Mouse (Mus musculus) heart, embryonic 11.5 days (tissue): ENCODE measurements around the gene Il4. TPM values are rescaled to one million over a fixed set of nuclear protein-coding genes. Genes with fewer than 3 reads are reported as not detected.

Experiments used
- ATAC-seq: fragments of 200-750 bp; cut with Nextera tagmentation; replicated peaks from 2 replicates; pipeline ENCODE4 v1.8.0; 2017; ENCODE audit warnings: moderate library complexity; ENCODE audit not compliant: insufficient number of reproducible peaks, low FRiP score, low TSS enrichment
- H3K27ac ChIP-seq: fragments of 300-500 bp; sonication (generic); 2 replicates; pipeline ENCODE4 v1.5.1; 2014; ENCODE audit warnings: mild to moderate bottlenecking, low read depth, low read length
- H3K27me3 ChIP-seq: fragments of 300-500 bp; sonication (generic); 2 replicates; pipeline ENCODE4 v1.6.1; 2014; ENCODE audit warnings: mild to moderate bottlenecking, low read length, mixed read lengths; ENCODE audit not compliant: control insufficient read depth, insufficient read depth
- H3K36me3 ChIP-seq: fragments of 300-500 bp; sonication (generic); 2 replicates; pipeline ENCODE4 v1.6.1; 2014; ENCODE audit warnings: mild to moderate bottlenecking, low read length, moderate library complexity, mixed read lengths; ENCODE audit not compliant: control insufficient read depth, insufficient read depth
- H3K4me1 ChIP-seq: fragments of 300-500 bp; sonication (generic); 2 replicates; pipeline ENCODE4 v1.6.1; 2014; ENCODE audit warnings: low read length; ENCODE audit not compliant: control insufficient read depth, insufficient read depth
- H3K4me2 ChIP-seq: fragments of 300-500 bp; sonication (generic); 2 replicates; pipeline ENCODE4 v1.6.1; 2014; ENCODE audit warnings: mild to moderate bottlenecking, moderate library complexity
- H3K4me3 ChIP-seq: fragments of 300-500 bp; sonication (generic); 2 replicates; pipeline ENCODE4 v1.5.1; 2014; ENCODE audit warnings: low read depth, low read length
- H3K9ac ChIP-seq: fragments of 300-500 bp; sonication (generic); 2 replicates; pipeline ENCODE4 v1.6.1; 2014; ENCODE audit warnings: mild to moderate bottlenecking, low read depth, low read length, moderate library complexity
- H3K9me3 ChIP-seq: fragments of 300-500 bp; sonication (generic); replicated peaks from 2 replicates; pipeline ENCODE4 v1.6.1; 2016; ENCODE audit warnings: low read length; ENCODE audit not compliant: control insufficient read depth
- WGBS: fragments of 180-500 bp; shearing (Covaris S2); extraction: QIAGEN DNeasy Blood & Tissue Kit; methylation state at CpG from one replicate; pipeline ENCODE4 v1.1.7; 2014; ENCODE audit not compliant: insufficient replicate concordance; 5-methylcytosine and 5-hydroxymethylcytosine counted together
- polyA plus RNA-seq: library from polyadenylated mRNA; unstranded; fragments of >200 nt; fragmentation: Nextera tagmentation; extraction: Ambion mirVana; gene quantifications from 2 replicates; pipeline ENCODE4 v1.2.1, GENCODE M21; 2014

Il4 gene
- polyA plus RNA-seq, 1 experiment from 2014 or later = 0.86 TPM

- ATAC-seq = no peak
- H3K36me3 ChIP-seq = peaks cover 11% of the 10 kb centered on the region; the same call in 1 of the 2 replicates
These were observed 33.0 kb upstream of the Il4 start for GRCm38 (mm10) chr11:53651441-53651840.

GRCm38 (mm10) chr11:53644017-53644416, 25.5 kb upstream of the Il4 start:
- Histone ChIP-seq H3K9me3 (no peaks in the 10 kb centered on the region), H3K9ac (no peak overlapping the region), H3K27me3 (no peaks in the 10 kb centered on the region), H3K36me3 (no peaks in the 10 kb centered on the region), H3K4me3 (no peak overlapping the region), H3K27ac (no peak overlapping the region), H3K4me1 (peaks cover 2% of the 10 kb centered on the region; the same call in 1 of the 2 replicates), H3K4me2 (no peak overlapping the region)
- ATAC-seq = no peak
- 79% methylated on average over 5 of the region's 5 CpGs for WGBS

More at GRCm38 (mm10) chr11:53651441-53651840, 33.0 kb upstream of the Il4 start:
- H3K9me3 ChIP-seq = no peaks in the 10 kb centered on the region
- 84% methylated on average over 4 of the region's 4 CpGs for WGBS
- no peak overlapping the region for H3K27ac ChIP-seq
- H3K4me2 ChIP-seq = no peak overlapping the region
- no peak overlapping the region for H3K4me3 ChIP-seq
- H3K27me3 ChIP-seq = no peaks in the 10 kb centered on the region
- H3K9ac ChIP-seq = no peak overlapping the region
- peaks cover 7% of the 10 kb centered on the region for H3K4me1 ChIP-seq

- ATAC-seq = no peak
- peaks cover 1% of the 10 kb centered on the region; the same call in 1 of the 2 replicates for H3K27me3 ChIP-seq
- H3K4me2 ChIP-seq = no peak overlapping the region
- H3K4me3 ChIP-seq = no peak overlapping the region
- H3K9me3 ChIP-seq = no peaks in the 10 kb centered on the region
- H3K9ac ChIP-seq = no peak overlapping the region
- peaks cover 2% of the 10 kb centered on the region; the same call in 1 of the 2 replicates for H3K4me1 ChIP-seq
- H3K36me3 ChIP-seq = no peaks in the 10 kb centered on the region
- WGBS = 60% methylated on average over 12 of the region's 12 CpGs
- no peak overlapping the region for H3K27ac ChIP-seq
These were observed 24.3 kb upstream of the Il4 start for GRCm38 (mm10) chr11:53642744-53643279.

- no peak for ATAC-seq
- H3K9ac ChIP-seq = no peak overlapping the region
- H3K27me3 ChIP-seq = peaks cover 22% of the 10 kb centered on the region
- H3K27ac ChIP-seq = no peak overlapping the region
- H3K4me3 ChIP-seq = no peak overlapping the region
- H3K4me1 ChIP-seq = peaks cover 9% of the 10 kb centered on the region
- H3K36me3 ChIP-seq = no peaks in the 10 kb centered on the region
- WGBS = 76% methylated on average over 10 of the region's 10 CpGs
- no peaks in the 10 kb centered on the region for H3K9me3 ChIP-seq
- H3K4me2 ChIP-seq = no peak overlapping the region
These were observed 19.4 kb upstream of the Il4 start for GRCm38 (mm10) chr11:53637803-53638260.

GRCm38 (mm10) chr11:53637046-53637802, 18.8 kb upstream of the Il4 start:
- peaks cover 22% of the 10 kb centered on the region for H3K27me3 ChIP-seq
- no peaks in the 10 kb centered on the region for H3K9me3 ChIP-seq
- peak overlapping the region; percentile 32 for H3K4me2 ChIP-seq
- no peaks in the 10 kb centered on the region for H3K36me3 ChIP-seq
- H3K9ac ChIP-seq = no peak overlapping the region
- no peak overlapping the region for H3K4me3 ChIP-seq
- H3K4me1 ChIP-seq = peaks cover 9% of the 10 kb centered on the region
- no peak overlapping the region for H3K27ac ChIP-seq
- WGBS = 10% methylated on average over 21 of the region's 21 CpGs
- ATAC-seq = no peak

- H3K36me3 ChIP-seq = no peaks in the 10 kb centered on the region
- H3K9ac ChIP-seq = 0 out of 2 replicates have a peak overlapping the region, but pooled peaks have one; percentile 36
- H3K27ac ChIP-seq = no peak overlapping the region
- no peaks in the 10 kb centered on the region for H3K9me3 ChIP-seq
- peaks cover 9% of the 10 kb centered on the region for H3K4me1 ChIP-seq
- H3K27me3 ChIP-seq = peaks cover 22% of the 10 kb centered on the region
- peak overlapping the region; percentile 45 for H3K4me3 ChIP-seq
- under 1% methylated on average over 39 of the region's 40 CpGs for WGBS
- peak overlapping the region; percentile 75 for H3K4me2 ChIP-seq
- no peak for ATAC-seq
These were observed 17.7 kb upstream of the Il4 start for GRCm38 (mm10) chr11:53636183-53636646.

- Histone ChIP-seq H3K27ac (no peak overlapping the region), H3K9ac (no peak overlapping the region)
- 24% methylated on average over 9 of the region's 9 CpGs for WGBS
These were observed 17.2 kb upstream of the Il4 start for GRCm38 (mm10) chr11:53635590-53636182.

GRCm38 (mm10) chr11:53634556-53634955, 16.1 kb upstream of the Il4 start, which contains the start of gene Il13:
Il13 (minus strand) TSS chr11:53634702.
- H3K27me3 ChIP-seq = peaks cover 22% of the 10 kb centered on the region
- no peak for ATAC-seq
- 83% methylated on average over 8 of the region's 8 CpGs for WGBS
- no peak within 1 kb of the TSS for H3K4me3 ChIP-seq
- H3K9me3 ChIP-seq = no peaks in the 10 kb centered on the region
- no peak within 1 kb of the TSS for H3K27ac ChIP-seq
- H3K9ac ChIP-seq = no peak within 1 kb of the TSS
- no peak within 1 kb of the TSS for H3K4me2 ChIP-seq
- peaks cover 9% of the 10 kb centered on the region for H3K4me1 ChIP-seq
- no peaks in the 10 kb centered on the region for H3K36me3 ChIP-seq

More at GRCm38 (mm10) chr11:53635590-53636182, 17.2 kb upstream of the Il4 start:
- Histone ChIP-seq H3K9me3 (no peaks in the 10 kb centered on the region), H3K4me1 (peaks cover 9% of the 10 kb centered on the region), H3K27me3 (peaks cover 22% of the 10 kb centered on the region), H3K4me2 (peak overlapping the region; percentile 75), H3K4me3 (peak overlapping the region; percentile 45), H3K36me3 (no peaks in the 10 kb centered on the region)
- no peak for ATAC-seq
